Mouse (Mus musculus) thymus, adult 2 months (tissue): ENCODE results near the gene Ltbr.

Experiments
- CTCF ChIP-seq: fragments of 200-500 bp; IDR thresholded peaks from 2 replicates; pipeline ENCODE4 v1.5.1; 2012; ENCODE audit warnings: mild to moderate bottlenecking, control low read depth, low read length, moderate library complexity, borderline replicate concordance; ENCODE audit not compliant: control insufficient read depth, poor library complexity, insufficient read depth; ENCODE audit errors: extremely low read depth
- POLR2A ChIP-seq: fragments of 200-500 bp; IDR thresholded peaks from 2 replicates; pipeline ENCODE4 v1.6.1; 2012; ENCODE audit warnings: mild to moderate bottlenecking, low read length, control low read depth, moderate library complexity; ENCODE audit not compliant: control insufficient read depth, poor library complexity, insufficient read depth; ENCODE audit errors: extremely low read depth

GRCm38 (mm10) chr6:125349575-125350230, 36.0 kb upstream of the Ltbr start:
- TF ChIP-seq CTCF (peak; percentile 11; the same call in 1 of the 2 replicates), POLR2A (peak; percentile 52; the same call in 1 of the 2 replicates)
